Mouse (Mus musculus): ENCODE results near the gene Wdr31.

DNA sequence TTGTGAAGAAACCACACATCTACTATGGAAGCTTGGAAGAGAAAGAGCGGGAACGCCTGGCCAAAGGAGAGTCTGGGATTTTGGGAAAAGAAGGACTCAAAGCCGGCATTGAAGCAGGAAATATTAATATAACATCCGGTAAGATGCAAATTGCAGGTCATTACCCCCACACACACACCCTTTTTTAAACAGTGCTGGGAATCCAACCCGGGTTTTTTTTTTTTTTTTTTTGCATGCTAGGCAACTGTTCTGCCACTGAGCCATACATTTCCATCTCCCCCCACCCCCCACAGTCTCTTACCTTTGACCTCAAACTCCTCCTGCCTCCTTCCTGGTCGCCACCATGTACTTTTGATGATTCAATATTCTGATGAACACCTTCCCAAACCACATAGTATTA, 61.1 kb downstream of the Wdr31 start:
- TF ChIP-seq CTCF (IDR thresholded peaks at IDR 0.05; ENCODE audit: extremely low read depth, insufficient read depth, insufficient read length, insufficient replicate concordance) (no peak), POLR2A (IDR thresholded peaks at IDR 0.05; ENCODE audit: low read depth, low read length) (no peak)

Measured in spleen, adult 2 months (tissue).